Mouse (Mus musculus) liver, adult 2 months (tissue): ENCODE measurements at regions not wholly inside any gene's neighbourhood (a gene's known extent, or its start where the extent isn't known, plus 50 kb on each side); places are given as distances from the start of the nearest gene placed in this dataset.

ENCODE experiments used
- DNase-seq: peaks from one replicate; pipeline ENCODE4 v3.0.0-alpha.2; 2011; ENCODE audit warnings: low read depth, low spot score; ENCODE audit errors: extremely low read depth
- H3K27ac ChIP-seq: fragments of 200-500 bp; replicated peaks from 2 replicates; pipeline ENCODE4 v1.5.1; 2012; ENCODE audit warnings: low read depth, mild to moderate bottlenecking, control low read depth, inconsistent platforms, low read length; ENCODE audit not compliant: insufficient read depth
- H3K27me3 ChIP-seq: fragments of 200-500 bp; 2 replicates; pipeline ENCODE4 v1.6.1; 2012; ENCODE audit warnings: mild to moderate bottlenecking, moderate library complexity, low read length, inconsistent platforms; ENCODE audit not compliant: control insufficient read depth, insufficient read depth
- H3K36me3 ChIP-seq: fragments of 200-500 bp; 2 replicates; pipeline ENCODE4 v1.6.1; 2012; ENCODE audit warnings: low read length, inconsistent platforms; ENCODE audit not compliant: control insufficient read depth, insufficient read depth
- H3K4me1 ChIP-seq: fragments of 200-500 bp; 2 replicates; pipeline ENCODE4 v1.6.1; 2011; ENCODE audit warnings: low read length; ENCODE audit not compliant: control insufficient read depth, insufficient read depth
- H3K4me3 ChIP-seq: fragments of 200-500 bp; 2 replicates; pipeline ENCODE4 v1.5.1; 2011; ENCODE audit warnings: low read depth, mild to moderate bottlenecking, control low read depth, low read length, moderate library complexity; ENCODE audit not compliant: insufficient read depth
- H3K79me2 ChIP-seq: fragments of 200-500 bp; 2 replicates; pipeline ENCODE4 v1.6.1; 2012; ENCODE audit warnings: inconsistent platforms, mild to moderate bottlenecking, low read length, moderate library complexity; ENCODE audit not compliant: control insufficient read depth, insufficient read depth
- H3K9ac ChIP-seq: fragments of 200-500 bp; 2 replicates; pipeline ENCODE4 v1.6.1; 2012; ENCODE audit warnings: low read depth, mild to moderate bottlenecking, control low read depth, inconsistent platforms, low read length
- CTCF ChIP-seq: fragments of 200-500 bp; IDR thresholded peaks from 2 replicates; pipeline ENCODE4 v1.5.1; 2011; ENCODE audit warnings: low read depth, low read length, control low read depth
- POLR2A ChIP-seq: fragments of 200-500 bp; IDR thresholded peaks from 2 replicates; pipeline ENCODE4 v1.6.1; 2011; ENCODE audit warnings: low read length, control low read depth; ENCODE audit not compliant: insufficient read depth; ENCODE audit errors: extremely low read depth
- WGBS: fragments of 180-500 bp; shearing (Covaris S2); methylation state at CpG from one replicate; pipeline ENCODE4 v1.1.7; 2018; 5-methylcytosine and 5-hydroxymethylcytosine counted together

DNA sequence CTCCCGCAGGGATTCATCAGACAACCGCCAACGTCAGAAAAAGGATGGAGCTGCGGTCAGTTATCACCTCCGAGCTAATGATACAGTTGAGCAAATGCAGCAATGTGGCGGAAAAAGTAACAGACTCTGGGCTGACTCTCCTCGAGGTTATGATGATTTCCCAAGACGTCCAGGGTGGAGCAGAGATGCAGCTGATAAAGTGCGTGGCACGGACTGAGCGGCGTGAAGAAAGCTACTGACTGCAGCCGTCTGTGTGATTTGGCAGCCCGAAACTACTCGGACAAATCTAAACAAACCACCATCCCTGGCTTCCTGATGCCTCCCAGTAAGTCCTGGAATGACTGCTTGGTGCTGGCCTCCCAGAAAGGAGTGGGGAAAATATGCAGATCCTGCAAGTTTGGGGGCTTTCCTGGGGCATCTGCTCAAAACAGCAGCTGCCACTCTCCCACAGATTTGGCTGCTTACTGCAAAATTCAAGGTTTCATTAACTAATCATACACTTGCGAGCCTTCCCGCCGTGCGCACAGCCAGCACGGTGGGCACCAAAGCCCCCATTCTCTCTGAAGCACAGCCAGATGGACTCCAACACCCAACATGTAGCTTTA lies 181.9 kb downstream of the Nrp2 start:
- no peak overlapping the region for H3K4me3 ChIP-seq
- TF ChIP-seq CTCF (no peak), POLR2A (no peak)
- WGBS = 79% methylated on average over 20 of the region's 20 CpGs
- no peaks in the 10 kb centered on the region for H3K36me3 ChIP-seq
- no peaks in the 10 kb centered on the region for H3K4me1 ChIP-seq
- DNase-seq = no peak
- no peaks in the 10 kb centered on the region for H3K27me3 ChIP-seq
- no peak overlapping the region for H3K9ac ChIP-seq
- H3K27ac ChIP-seq = no peak overlapping the region
- H3K79me2 ChIP-seq = no peaks in the 10 kb centered on the region

DNA sequence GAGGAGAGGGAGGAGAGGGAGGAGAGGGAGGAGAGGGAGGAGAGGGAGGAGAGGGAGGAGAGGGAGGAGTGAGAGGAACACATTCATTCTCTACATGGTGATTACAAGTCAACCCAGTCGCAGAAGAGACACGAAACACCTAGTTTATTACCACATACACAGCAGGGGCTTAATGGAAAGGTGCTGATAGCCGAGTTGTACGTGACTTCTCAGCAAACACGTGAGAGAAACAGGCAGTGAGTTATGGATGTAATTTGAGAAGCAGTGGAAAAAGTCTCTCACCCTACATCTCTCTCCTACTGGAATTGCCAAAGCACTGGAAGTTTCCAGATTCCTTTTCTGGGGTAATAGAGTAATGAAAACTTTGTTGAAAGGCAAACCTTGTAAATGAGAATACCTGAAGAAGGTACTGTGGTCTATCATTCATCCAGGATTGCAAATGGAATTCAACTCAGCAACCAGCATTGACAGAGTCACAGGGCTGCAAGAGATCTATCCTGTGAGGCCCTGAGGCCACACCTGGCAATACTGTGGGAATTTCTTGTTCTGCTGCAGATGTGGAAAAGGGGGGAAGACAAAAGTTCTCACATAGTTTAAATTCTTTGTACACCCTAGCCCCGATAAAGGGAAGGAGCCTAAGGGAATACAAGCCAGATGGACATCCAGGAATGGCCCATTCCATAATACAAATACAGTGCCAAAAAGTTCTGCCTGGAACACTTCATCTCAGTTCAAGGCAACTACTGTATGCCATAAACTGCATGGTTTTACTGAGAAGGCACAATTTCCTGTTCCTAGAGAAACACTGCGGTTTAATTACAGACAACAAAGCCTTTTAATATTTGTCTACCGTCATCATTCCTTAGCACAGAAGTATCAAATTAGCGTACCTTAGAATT lies 184.7 kb downstream of the Nrp2 start:
- Histone ChIP-seq H3K27me3 (no peaks in the 10 kb centered on the region), H3K79me2 (no peaks in the 10 kb centered on the region), H3K9ac (no peak overlapping the region), H3K4me3 (no peak overlapping the region), H3K36me3 (no peaks in the 10 kb centered on the region), H3K27ac (no peak overlapping the region), H3K4me1 (no peaks in the 10 kb centered on the region)
- no peak for TF ChIP-seq POLR2A
- no peak for TF ChIP-seq CTCF
- no peak for DNase-seq
- WGBS = 77% methylated on average over 9 of the region's 9 CpGs

DNA sequence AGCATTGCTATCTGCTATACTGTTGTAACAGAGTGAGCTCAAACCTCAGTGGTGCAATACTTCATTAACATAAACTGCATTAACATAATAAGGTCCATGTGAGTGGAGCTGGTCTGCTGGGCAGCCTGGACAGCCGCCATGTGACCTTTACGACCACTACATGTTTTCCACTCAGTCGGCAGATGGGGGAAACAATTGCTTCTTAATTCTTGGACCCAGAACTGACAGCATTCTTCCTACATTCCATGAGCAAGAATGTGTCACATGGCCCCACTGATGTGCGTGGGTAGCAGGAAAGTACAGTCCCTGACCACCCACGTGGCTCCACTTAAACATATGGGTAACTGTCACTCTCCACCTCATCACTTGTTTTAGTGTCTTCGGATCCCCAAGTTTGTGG lies 198.3 kb downstream of the Nrp2 start:
- no peak for DNase-seq
- TF ChIP-seq CTCF = no peak
- TF ChIP-seq POLR2A = no peak
- Histone ChIP-seq H3K36me3 (no peaks in the 10 kb centered on the region), H3K27me3 (0 out of 2 replicates have a peak, but pooled peaks cover 3% of the 10 kb centered on the region), H3K9ac (no peak overlapping the region), H3K79me2 (no peaks in the 10 kb centered on the region), H3K27ac (no peak overlapping the region), H3K4me3 (no peak overlapping the region), H3K4me1 (peaks cover 7% of the 10 kb centered on the region)
- 59% methylated on average over 6 of the region's 6 CpGs for WGBS

DNA sequence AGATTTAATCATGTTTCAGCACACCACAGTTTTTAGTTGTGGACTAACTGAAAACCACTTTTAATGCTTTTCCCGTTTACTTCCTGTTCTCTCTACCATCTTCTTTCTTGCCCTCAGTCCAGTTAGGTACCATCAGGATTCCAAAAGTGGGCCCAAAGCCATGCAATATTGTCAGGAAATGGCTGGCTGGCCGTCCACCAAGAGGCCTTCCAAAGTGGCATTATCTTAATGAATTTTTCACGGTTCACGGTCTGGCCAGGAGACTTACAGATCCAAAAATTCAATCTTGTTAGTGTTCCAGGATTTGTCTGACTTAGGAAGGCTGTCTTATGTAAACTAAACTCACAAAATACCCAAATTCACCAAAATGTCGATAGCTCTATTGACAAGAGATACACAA lies 198.8 kb downstream of the Nrp2 start:
- Histone ChIP-seq H3K4me1 (peaks cover 7% of the 10 kb centered on the region), H3K79me2 (no peaks in the 10 kb centered on the region), H3K4me3 (no peak overlapping the region), H3K36me3 (no peaks in the 10 kb centered on the region), H3K9ac (no peak overlapping the region), H3K27ac (no peak overlapping the region), H3K27me3 (0 out of 2 replicates have a peak, but pooled peaks cover 3% of the 10 kb centered on the region)
- 40% methylated on average over 5 of the region's 5 CpGs for WGBS
- TF ChIP-seq CTCF (no peak), POLR2A (no peak)
- DNase-seq = peak; percentile 60

DNA sequence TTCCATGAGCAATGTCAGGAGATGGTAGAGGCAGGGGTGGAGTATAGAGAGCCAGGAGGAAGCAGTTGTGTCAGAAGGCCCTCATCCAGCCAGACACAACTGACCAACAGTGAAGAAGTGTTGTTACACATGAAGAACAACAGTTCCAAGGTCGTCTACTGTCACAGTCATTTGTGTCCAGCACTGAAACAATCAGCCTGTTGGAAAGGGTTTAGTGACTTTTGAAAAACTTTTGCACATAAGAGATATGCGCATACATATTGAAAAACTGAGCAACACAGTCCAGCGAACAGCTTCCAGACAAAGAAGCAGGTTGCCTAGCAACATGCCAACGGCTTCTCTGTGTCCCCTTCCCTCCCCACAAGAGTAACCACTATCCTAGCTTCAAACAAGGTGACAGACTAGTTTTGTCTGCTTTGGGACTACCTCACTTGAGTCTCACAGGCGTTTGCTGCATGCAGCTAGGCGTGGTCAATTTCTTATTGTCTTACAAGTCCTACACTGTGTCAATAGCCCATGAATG lies 199.9 kb downstream of the Nrp2 start:
- Histone ChIP-seq H3K27ac (no peak overlapping the region), H3K27me3 (peaks cover 2% of the 10 kb centered on the region; the same call in 1 of the 2 replicates), H3K4me1 (peaks cover 7% of the 10 kb centered on the region), H3K4me3 (no peak overlapping the region), H3K36me3 (no peaks in the 10 kb centered on the region), H3K9ac (no peak overlapping the region), H3K79me2 (no peaks in the 10 kb centered on the region)
- DNase-seq = no peak
- WGBS = 83% methylated on average over 6 of the region's 6 CpGs
- TF ChIP-seq POLR2A = no peak
- no peak for TF ChIP-seq CTCF
